Mouse (Mus musculus) lung, adult 18-20 months (tissue): Measurements from ENCODE around the gene Arhgap24.
"Not testable (repeated sequence)": the region's sequence is repeated elsewhere in the genome, so short reads cannot be mapped to it uniquely, and the experiment has no call there.

Experiments used
- DNase-seq, 2 experiments: peaks; one replicate each; pipeline ENCODE4 v3.0.0; 2022; ENCODE audit warnings: mixed read lengths in 2 of 2

Arhgap24 gene

GRCm38 (mm10) chr5:102903487-102903886 lies 422.3 kb downstream of the Arhgap24 start:
- DNase-seq: no peak

- no peak for DNase-seq
Measured at GRCm38 (mm10) chr5:102904066-102904465, 422.9 kb downstream of the Arhgap24 start.

- DNase-seq: no peak
Measured at GRCm38 (mm10) chr5:102905441-102906211, 424.4 kb downstream of the Arhgap24 start.

GRCm38 (mm10) chr5:102920199-102920598 lies 439.0 kb downstream of the Arhgap24 start:
- DNase-seq: no peak

GRCm38 (mm10) chr5:102926786-102927185 lies 445.6 kb downstream of the Arhgap24 start:
- DNase-seq: no peak

- no peak for DNase-seq
Measured at GRCm38 (mm10) chr5:102930161-102930560, 449.0 kb downstream of the Arhgap24 start.

- DNase-seq: not testable (repeated sequence)
Measured at GRCm38 (mm10) chr5:102943864-102944630, 462.9 kb downstream of the Arhgap24 start.

GRCm38 (mm10) chr5:102946625-102947024 lies 465.4 kb downstream of the Arhgap24 start:
- DNase-seq: no peak

GRCm38 (mm10) chr5:102947061-102947711 lies 466.0 kb downstream of the Arhgap24 start:
- no peak for DNase-seq
